Mouse (Mus musculus): ENCODE data around the gene Dusp14. TPM values are rescaled to one million over a fixed set of nuclear protein-coding genes. Genes with fewer than 3 reads are reported as not detected.

Gene Dusp14
- polyA plus RNA-seq, 1 experiment from 2014 or later, result 21.4 TPM

- no peak overlapping the region for H3K4me3 ChIP-seq (ENCODE audit: low read length)
- H3K9me3 ChIP-seq (ENCODE audit: control insufficient read depth, low read length), result no peaks in the 10 kb centered on the region
- peaks cover 12% of the 10 kb centered on the region for H3K4me1 ChIP-seq (ENCODE audit: control insufficient read depth, insufficient read depth, low read length)
- peaks cover 5% of the 10 kb centered on the region; the same call in 1 of the 2 replicates for H3K27me3 ChIP-seq (ENCODE audit: control insufficient read depth, insufficient read depth, low read length)
- ATAC-seq (ENCODE audit: low FRiP score, low TSS enrichment), result no peak
- H3K4me2 ChIP-seq (replicated peaks; ENCODE audit: low read depth, low read length), result 0 out of 2 replicates have a peak overlapping the region, but pooled peaks have one; percentile 2
- peak overlapping the region; percentile 59; the same call in 1 of the 2 replicates for H3K27ac ChIP-seq (ENCODE audit: low read depth, low read length)
- H3K9ac ChIP-seq (ENCODE audit: low read depth, low read length), result no peak overlapping the region
- WGBS, result 33% methylated on average over 9 of the region's 9 CpGs
- no peaks in the 10 kb centered on the region for H3K36me3 ChIP-seq (ENCODE audit: control insufficient read depth, insufficient read depth, low read length)
Observed at GRCm38 (mm10) chr11:84072904-84073651, 4.0 kb upstream of the Dusp14 start.

GRCm38 (mm10) chr11:84068191-84069033 lies 649 bp downstream of the Dusp14 start:
- Histone ChIP-seq H3K27me3 (ENCODE audit: control insufficient read depth, insufficient read depth, low read length) (peaks cover 9% of the 10 kb centered on the region), H3K27ac (ENCODE audit: low read depth, low read length) (peak overlapping the region; percentile 30; the same call in 1 of the 2 replicates)

GRCm38 (mm10) chr11:84067720-84068190 lies 1.3 kb downstream of the Dusp14 start:
- Histone ChIP-seq H3K27me3 (ENCODE audit: control insufficient read depth, insufficient read depth, low read length) (peaks cover 9% of the 10 kb centered on the region), H3K4me1 (ENCODE audit: control insufficient read depth, insufficient read depth, low read length) (peaks cover 20% of the 10 kb centered on the region; the same call in 1 of the 2 replicates), H3K27ac (ENCODE audit: low read depth, low read length) (0 out of 2 replicates have a peak overlapping the region, but pooled peaks have one; percentile 30), H3K36me3 (ENCODE audit: control insufficient read depth, insufficient read depth, low read length) (no peaks in the 10 kb centered on the region), H3K4me3 (ENCODE audit: low read length) (peak overlapping the region; percentile 72), H3K4me2 (replicated peaks; ENCODE audit: low read depth, low read length) (peak overlapping the region; percentile 95), H3K9ac (ENCODE audit: low read depth, low read length) (peak overlapping the region; percentile 72), H3K9me3 (ENCODE audit: control insufficient read depth, low read length) (no peaks in the 10 kb centered on the region)
- no peak for ATAC-seq (ENCODE audit: low FRiP score, low TSS enrichment)
- 3% methylated on average over 21 of the region's 21 CpGs for WGBS

More at GRCm38 (mm10) chr11:84068191-84069033, 649 bp downstream of the Dusp14 start:
- peak overlapping the region; percentile 72 for H3K9ac ChIP-seq (ENCODE audit: low read depth, low read length)
- peak overlapping the region; percentile 95 for H3K4me2 ChIP-seq (replicated peaks; ENCODE audit: low read depth, low read length)
- ATAC-seq (ENCODE audit: low FRiP score, low TSS enrichment), result peak; percentile 29; the same call in 1 of the 2 replicates
- H3K4me1 ChIP-seq (ENCODE audit: control insufficient read depth, insufficient read depth, low read length), result peaks cover 25% of the 10 kb centered on the region
- WGBS, result 2% methylated on average over 55 of the region's 63 CpGs
- H3K4me3 ChIP-seq (ENCODE audit: low read length), result peak overlapping the region; percentile 72
- no peaks in the 10 kb centered on the region for H3K36me3 ChIP-seq (ENCODE audit: control insufficient read depth, insufficient read depth, low read length)
- no peaks in the 10 kb centered on the region for H3K9me3 ChIP-seq (ENCODE audit: control insufficient read depth, low read length)

- peaks cover 9% of the 10 kb centered on the region for H3K27me3 ChIP-seq (ENCODE audit: control insufficient read depth, insufficient read depth, low read length)
- no peaks in the 10 kb centered on the region for H3K36me3 ChIP-seq (ENCODE audit: control insufficient read depth, insufficient read depth, low read length)
- peaks cover 19% of the 10 kb centered on the region; the same call in 1 of the 2 replicates for H3K4me1 ChIP-seq (ENCODE audit: control insufficient read depth, insufficient read depth, low read length)
- H3K27ac ChIP-seq (ENCODE audit: low read depth, low read length), result no peak overlapping the region
- peak overlapping the region; percentile 72 for H3K4me3 ChIP-seq (ENCODE audit: low read length)
- peak overlapping the region; percentile 95 for H3K4me2 ChIP-seq (replicated peaks; ENCODE audit: low read depth, low read length)
- no peak for ATAC-seq (ENCODE audit: low FRiP score, low TSS enrichment)
- no peaks in the 10 kb centered on the region for H3K9me3 ChIP-seq (ENCODE audit: control insufficient read depth, low read length)
- H3K9ac ChIP-seq (ENCODE audit: low read depth, low read length), result peak overlapping the region; percentile 72; the same call in 1 of the 2 replicates
- 4% methylated on average over 18 of the region's 18 CpGs for WGBS
Observed at GRCm38 (mm10) chr11:84066927-84067645, 2.0 kb downstream of the Dusp14 start.

- Histone ChIP-seq H3K27me3 (ENCODE audit: control insufficient read depth, insufficient read depth, low read length) (peaks cover 9% of the 10 kb centered on the region), H3K4me3 (ENCODE audit: low read length) (no peak overlapping the region), H3K27ac (ENCODE audit: low read depth, low read length) (no peak overlapping the region), H3K9ac (ENCODE audit: low read depth, low read length) (no peak overlapping the region), H3K9me3 (ENCODE audit: control insufficient read depth, low read length) (no peaks in the 10 kb centered on the region), H3K36me3 (ENCODE audit: control insufficient read depth, insufficient read depth, low read length) (no peaks in the 10 kb centered on the region), H3K4me2 (replicated peaks; ENCODE audit: low read depth, low read length) (peak overlapping the region; percentile 95; the same call in 1 of the 2 replicates), H3K4me1 (ENCODE audit: control insufficient read depth, insufficient read depth, low read length) (peaks cover 19% of the 10 kb centered on the region; the same call in 1 of the 2 replicates)
- ATAC-seq (ENCODE audit: low FRiP score, low TSS enrichment), result no peak
- WGBS, result 1% methylated on average over 11 of the region's 11 CpGs
Observed at GRCm38 (mm10) chr11:84066071-84066481, 3.0 kb downstream of the Dusp14 start.

- peaks cover 19% of the 10 kb centered on the region; the same call in 1 of the 2 replicates for H3K4me1 ChIP-seq (ENCODE audit: control insufficient read depth, insufficient read depth, low read length)
- no peak overlapping the region for H3K4me2 ChIP-seq (replicated peaks; ENCODE audit: low read depth, low read length)
- H3K27ac ChIP-seq (ENCODE audit: low read depth, low read length), result no peak overlapping the region
- H3K4me3 ChIP-seq (ENCODE audit: low read length), result no peak overlapping the region
- H3K9me3 ChIP-seq (ENCODE audit: control insufficient read depth, low read length), result no peaks in the 10 kb centered on the region
- 85% methylated on average over 3 of the region's 3 CpGs for WGBS
- no peak for ATAC-seq (ENCODE audit: low FRiP score, low TSS enrichment)
- H3K36me3 ChIP-seq (ENCODE audit: control insufficient read depth, insufficient read depth, low read length), result no peaks in the 10 kb centered on the region
- H3K9ac ChIP-seq (ENCODE audit: low read depth, low read length), result no peak overlapping the region
- peaks cover 4% of the 10 kb centered on the region for H3K27me3 ChIP-seq (ENCODE audit: control insufficient read depth, insufficient read depth, low read length)
Observed at GRCm38 (mm10) chr11:84063631-84064209, 5.3 kb downstream of the Dusp14 start.

- 19% methylated on average over 2 of the region's 2 CpGs for WGBS
Observed at GRCm38 (mm10) chr11:84062805-84063204, 6.3 kb downstream of the Dusp14 start.

GRCm38 (mm10) chr11:84061881-84062280 lies 7.2 kb downstream of the Dusp14 start:
- Histone ChIP-seq H3K9ac (ENCODE audit: low read depth, low read length) (no peak overlapping the region), H3K36me3 (ENCODE audit: control insufficient read depth, insufficient read depth, low read length) (no peaks in the 10 kb centered on the region), H3K9me3 (ENCODE audit: control insufficient read depth, low read length) (no peaks in the 10 kb centered on the region), H3K4me1 (ENCODE audit: control insufficient read depth, insufficient read depth, low read length) (peaks cover 14% of the 10 kb centered on the region; the same call in 1 of the 2 replicates), H3K4me2 (replicated peaks; ENCODE audit: low read depth, low read length) (no peak overlapping the region), H3K27ac (ENCODE audit: low read depth, low read length) (no peak overlapping the region), H3K27me3 (ENCODE audit: control insufficient read depth, insufficient read depth, low read length) (peaks cover under 1% of the 10 kb centered on the region; the same call in 1 of the 2 replicates), H3K4me3 (ENCODE audit: low read length) (no peak overlapping the region)
- ATAC-seq (ENCODE audit: low FRiP score, low TSS enrichment), result no peak
- 70% methylated on average over 2 of the region's 2 CpGs for WGBS

More at GRCm38 (mm10) chr11:84062805-84063204, 6.3 kb downstream of the Dusp14 start:
- Histone ChIP-seq H3K36me3 (ENCODE audit: control insufficient read depth, insufficient read depth, low read length) (no peaks in the 10 kb centered on the region), H3K27ac (ENCODE audit: low read depth, low read length) (no peak overlapping the region), H3K4me1 (ENCODE audit: control insufficient read depth, insufficient read depth, low read length) (peaks cover 19% of the 10 kb centered on the region; the same call in 1 of the 2 replicates), H3K4me3 (ENCODE audit: low read length) (no peak overlapping the region), H3K9ac (ENCODE audit: low read depth, low read length) (no peak overlapping the region), H3K27me3 (ENCODE audit: control insufficient read depth, insufficient read depth, low read length) (peaks cover 4% of the 10 kb centered on the region; the same call in 1 of the 2 replicates), H3K4me2 (replicated peaks; ENCODE audit: low read depth, low read length) (no peak overlapping the region), H3K9me3 (ENCODE audit: control insufficient read depth, low read length) (no peaks in the 10 kb centered on the region)
- ATAC-seq (ENCODE audit: low FRiP score, low TSS enrichment), result peak; percentile 59; the same call in 1 of the 2 replicates
